Mouse (Mus musculus) lung, embryonic 15.5 days (tissue): ENCODE measurements at regions not wholly inside any gene's neighbourhood (a gene's known extent, or its start where the extent isn't known, plus 50 kb on each side); places are given as distances from the start of the nearest gene placed in this dataset.
A peak's percentile ranks its signal among the peaks of the same experiment; 100 is the strongest.

Source experiments
- ATAC-seq: fragments of 200-750 bp; cut with Nextera tagmentation; 2 replicates; pipeline ENCODE4 v1.8.0; 2017; ENCODE audit warnings: moderate number of reproducible peaks, borderline replicate concordance; ENCODE audit not compliant: low FRiP score, low TSS enrichment; ENCODE audit errors: extremely low read depth
- H3K27ac ChIP-seq: fragments of 300-500 bp; sonication (generic); 2 replicates; pipeline ENCODE4 v1.5.1; 2015; ENCODE audit warnings: moderate library complexity, mild to moderate bottlenecking, inconsistent platforms
- H3K27me3 ChIP-seq: fragments of 300-500 bp; sonication (generic); 2 replicates; pipeline ENCODE4 v1.6.1; 2015; ENCODE audit warnings: inconsistent platforms
- H3K36me3 ChIP-seq: fragments of 300-500 bp; sonication (generic); 2 replicates; pipeline ENCODE4 v1.6.1; 2015; ENCODE audit warnings: inconsistent platforms
- H3K4me1 ChIP-seq: fragments of 300-500 bp; sonication (generic); 2 replicates; pipeline ENCODE4 v1.6.1; 2015; ENCODE audit warnings: inconsistent platforms
- H3K4me2 ChIP-seq: fragments of 300-500 bp; sonication (generic); 2 replicates; pipeline ENCODE4 v1.6.1; 2015; ENCODE audit warnings: inconsistent platforms, mild to moderate bottlenecking, moderate library complexity
- H3K4me3 ChIP-seq: fragments of 300-500 bp; sonication (generic); 2 replicates; pipeline ENCODE4 v1.5.1; 2015; ENCODE audit warnings: mild to moderate bottlenecking, inconsistent platforms
- H3K9ac ChIP-seq: fragments of 300-500 bp; sonication (generic); 2 replicates; pipeline ENCODE4 v1.6.1; 2015; ENCODE audit warnings: inconsistent platforms
- H3K9me3 ChIP-seq: fragments of 300-500 bp; sonication (generic); 2 replicates; pipeline ENCODE4 v1.6.1; 2016; ENCODE audit warnings: inconsistent platforms
- WGBS: fragments of 180-500 bp; shearing (Covaris S2); methylation state at CpG from one replicate; pipeline ENCODE4 v1.1.7; 2015; 5-methylcytosine and 5-hydroxymethylcytosine counted together

- Histone ChIP-seq H3K4me1 (peaks cover 13% of the 10 kb centered on the region; the same call in 1 of the 2 replicates), H3K4me3 (no peak overlapping the region), H3K27ac (peak overlapping the region; percentile 44), H3K27me3 (no peaks in the 10 kb centered on the region), H3K9me3 (no peaks in the 10 kb centered on the region), H3K9ac (no peak overlapping the region), H3K36me3 (no peaks in the 10 kb centered on the region), H3K4me2 (no peak overlapping the region)
- 21% methylated on average over 2 of the region's 2 CpGs for WGBS
- peak; percentile 49; the same call in 1 of the 2 replicates for ATAC-seq
Observed at GRCm38 (mm10) chr1:80854945-80855656, 96.8 kb upstream of the Dock10 start.

GRCm38 (mm10) chr1:80854289-80854701, 96.0 kb upstream of the Dock10 start:
- H3K4me3 ChIP-seq: no peak overlapping the region
- no peaks in the 10 kb centered on the region for H3K9me3 ChIP-seq
- peak overlapping the region; percentile 18; the same call in 1 of the 2 replicates for H3K4me2 ChIP-seq
- H3K36me3 ChIP-seq: no peaks in the 10 kb centered on the region
- 25% methylated on average over 7 of the region's 7 CpGs for WGBS
- peaks cover 13% of the 10 kb centered on the region; the same call in 1 of the 2 replicates for H3K4me1 ChIP-seq
- H3K27me3 ChIP-seq: no peaks in the 10 kb centered on the region
- H3K27ac ChIP-seq: peak overlapping the region; percentile 56
- ATAC-seq: peak; percentile 87
- no peak overlapping the region for H3K9ac ChIP-seq

DNA sequence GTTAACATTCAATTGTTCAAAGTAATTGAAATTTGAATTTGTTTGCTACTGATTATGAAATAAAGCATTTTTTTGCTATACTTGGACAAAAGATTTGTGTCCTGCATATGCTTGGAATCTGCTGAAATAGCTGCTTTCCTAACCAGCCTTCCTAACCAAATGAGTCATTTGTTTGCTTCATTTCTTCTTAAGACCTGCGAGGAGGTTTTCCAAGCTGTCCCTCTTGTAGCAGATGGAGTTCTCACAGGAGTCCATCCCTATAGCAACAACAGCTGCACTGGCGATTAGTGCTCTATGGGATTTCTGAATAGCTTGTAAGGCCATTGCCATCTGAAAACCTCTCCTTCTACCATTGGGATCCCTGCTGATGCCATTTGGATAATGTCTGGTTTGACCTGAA, 94.4 kb upstream of the Dock10 start:
- Histone ChIP-seq H3K9ac (no peak overlapping the region), H3K9me3 (no peaks in the 10 kb centered on the region), H3K4me1 (peaks cover 13% of the 10 kb centered on the region; the same call in 1 of the 2 replicates), H3K4me3 (no peak overlapping the region), H3K36me3 (no peaks in the 10 kb centered on the region), H3K27ac (no peak overlapping the region), H3K4me2 (no peak overlapping the region), H3K27me3 (no peaks in the 10 kb centered on the region)
- ATAC-seq: no peak
- WGBS: 57% methylated on average over 2 of the region's 2 CpGs

DNA sequence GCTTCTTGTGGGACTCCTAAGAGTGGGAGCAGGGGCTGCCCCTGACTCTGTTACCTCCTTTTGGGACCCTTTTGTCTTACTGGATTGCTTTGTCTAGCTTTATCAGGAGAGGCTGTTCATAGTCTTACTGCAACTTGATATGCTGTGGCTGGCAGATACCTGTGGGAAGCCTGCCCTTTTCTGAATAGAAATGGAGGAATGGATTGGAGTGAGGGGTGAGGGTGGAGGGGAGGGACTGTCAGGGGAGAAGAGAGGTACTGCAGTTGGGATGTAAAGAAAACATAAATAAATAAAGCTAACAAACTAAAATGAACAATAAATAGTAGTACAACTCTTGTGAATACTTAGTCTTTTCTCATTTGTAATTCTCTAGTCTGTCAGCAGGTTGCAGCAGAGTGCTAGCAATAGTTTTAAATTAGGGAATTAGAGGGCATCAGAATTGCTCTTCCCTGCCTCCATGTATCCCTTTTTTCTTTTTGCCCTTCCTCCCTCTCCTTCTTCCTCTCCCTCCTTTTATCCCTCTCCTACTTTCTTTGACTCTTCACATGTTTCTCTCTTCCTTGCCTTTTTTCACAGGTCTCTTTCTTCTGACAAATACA, 72.0 kb upstream of the Dock10 start:
- Histone ChIP-seq H3K9me3 (no peaks in the 10 kb centered on the region), H3K9ac (no peak overlapping the region), H3K4me2 (no peak overlapping the region), H3K27ac (no peak overlapping the region), H3K4me3 (no peak overlapping the region), H3K4me1 (no peaks in the 10 kb centered on the region), H3K36me3 (no peaks in the 10 kb centered on the region), H3K27me3 (no peaks in the 10 kb centered on the region)
- ATAC-seq: no peak

- no peak overlapping the region for H3K4me3 ChIP-seq
- no peak overlapping the region for H3K4me2 ChIP-seq
- H3K36me3 ChIP-seq: no peaks in the 10 kb centered on the region
- WGBS: 79% methylated on average over 1 of the region's 1 CpGs
- H3K4me1 ChIP-seq: no peaks in the 10 kb centered on the region
- no peak for ATAC-seq
- no peak overlapping the region for H3K9ac ChIP-seq
- H3K27ac ChIP-seq: no peak overlapping the region
- H3K9me3 ChIP-seq: no peaks in the 10 kb centered on the region
- no peaks in the 10 kb centered on the region for H3K27me3 ChIP-seq
Observed at GRCm38 (mm10) chr1:80826383-80826782, 68.1 kb upstream of the Dock10 start.

DNA sequence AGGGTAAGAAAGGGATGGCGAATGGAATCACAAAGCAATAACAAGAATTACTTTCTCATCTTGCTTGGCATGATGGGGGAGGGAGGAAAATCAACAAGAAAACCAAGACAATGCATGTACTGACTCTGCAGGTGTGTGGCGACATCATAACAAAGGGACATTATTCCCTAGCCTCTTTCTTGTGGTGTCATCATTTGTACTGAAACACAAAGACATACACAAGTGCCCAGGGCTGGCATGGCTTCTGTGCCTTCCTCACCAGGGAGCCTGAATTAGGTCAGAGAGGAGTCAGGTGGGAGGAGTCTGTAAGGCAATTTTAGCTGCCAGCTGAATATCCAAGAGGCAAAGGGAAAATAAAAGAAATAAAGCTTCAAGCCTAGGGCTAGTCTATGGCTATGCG, 65.6 kb upstream of the Dock10 start:
- H3K27me3 ChIP-seq: no peaks in the 10 kb centered on the region
- no peaks in the 10 kb centered on the region for H3K4me1 ChIP-seq
- no peak overlapping the region for H3K4me2 ChIP-seq
- no peak overlapping the region for H3K27ac ChIP-seq
- no peak overlapping the region for H3K9ac ChIP-seq
- no peaks in the 10 kb centered on the region for H3K36me3 ChIP-seq
- H3K9me3 ChIP-seq: no peaks in the 10 kb centered on the region
- no peak for ATAC-seq
- no peak overlapping the region for H3K4me3 ChIP-seq
- WGBS: 85% methylated on average over 3 of the region's 3 CpGs

DNA sequence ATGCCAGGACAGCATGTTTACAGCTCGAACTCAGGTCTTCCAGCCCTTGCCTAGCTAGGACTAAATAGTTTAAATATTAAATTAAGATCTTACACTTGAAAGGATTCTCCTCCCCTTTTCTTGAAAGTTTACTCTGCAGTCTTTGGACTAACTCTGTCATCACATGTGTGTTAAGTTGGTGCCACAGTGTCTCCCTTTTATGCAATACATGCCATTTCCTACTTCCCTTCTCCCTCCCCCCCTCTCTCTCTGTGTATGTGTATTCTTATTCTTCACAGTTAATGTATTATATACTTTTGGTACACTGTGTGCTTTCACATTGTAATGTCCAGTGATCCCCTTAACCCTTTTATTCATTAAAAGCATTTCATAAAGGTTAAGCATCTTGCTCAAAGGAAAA, 63.9 kb upstream of the Dock10 start:
- 63% methylated on average over 1 of the region's 1 CpGs for WGBS
- Histone ChIP-seq H3K4me3 (no peak overlapping the region), H3K9me3 (no peaks in the 10 kb centered on the region)

DNA sequence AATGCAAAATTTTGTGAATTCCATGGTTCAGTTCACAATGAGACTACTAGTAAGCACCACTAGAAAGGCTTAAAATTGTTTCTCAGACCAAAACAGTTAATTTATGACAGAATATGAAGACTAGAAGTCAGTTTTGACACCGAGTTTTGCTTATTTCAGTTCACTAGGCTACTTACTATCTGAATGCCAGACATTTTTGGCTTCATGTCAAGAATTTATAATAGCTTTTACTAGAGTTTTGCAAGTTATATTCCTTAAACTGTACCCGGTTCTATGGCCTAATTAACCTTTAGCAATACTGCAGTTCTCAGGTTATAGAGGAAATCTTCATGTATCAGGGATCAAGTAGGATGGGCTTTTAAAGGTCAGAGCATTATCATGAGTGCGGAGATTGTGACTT, 54.6 kb upstream of the Dock10 start:
- H3K4me2 ChIP-seq: no peak overlapping the region
- no peak for ATAC-seq
- no peak overlapping the region for H3K4me3 ChIP-seq
- H3K9me3 ChIP-seq: no peaks in the 10 kb centered on the region
- H3K9ac ChIP-seq: no peak overlapping the region
- H3K27ac ChIP-seq: no peak overlapping the region
- no peaks in the 10 kb centered on the region for H3K27me3 ChIP-seq
- 44% methylated on average over 3 of the region's 3 CpGs for WGBS
- no peaks in the 10 kb centered on the region for H3K36me3 ChIP-seq
- no peaks in the 10 kb centered on the region for H3K4me1 ChIP-seq

More for the DNA sequence above, 63.9 kb upstream of the Dock10 start:
- Histone ChIP-seq H3K27ac (no peak overlapping the region), H3K36me3 (no peaks in the 10 kb centered on the region), H3K9ac (no peak overlapping the region), H3K27me3 (no peaks in the 10 kb centered on the region), H3K4me2 (no peak overlapping the region), H3K4me1 (no peaks in the 10 kb centered on the region)
- no peak for ATAC-seq
